Mouse (Mus musculus) intestine, embryonic 15.5 days (tissue): ENCODE measurements around the gene Ankrd65. TPM values are rescaled to one million over a fixed set of nuclear protein-coding genes. Genes with fewer than 3 reads are reported as not detected.
"Not testable (repeated sequence)": the region's sequence is repeated elsewhere in the genome, so short reads cannot be mapped to it uniquely, and the experiment has no call there.

Experiments used
- ATAC-seq: fragments of 200-750 bp; cut with Nextera tagmentation; 2 replicates; pipeline ENCODE4 v1.8.0; 2017; ENCODE audit warnings: moderate TSS enrichment, moderate library complexity
- H3K27ac ChIP-seq: fragments of 300-500 bp; sonication (generic); 2 replicates; pipeline ENCODE4 v1.5.1; 2015; ENCODE audit warnings: mild to moderate bottlenecking, inconsistent platforms
- H3K27me3 ChIP-seq: fragments of 300-500 bp; sonication (generic); replicated peaks from 2 replicates; pipeline ENCODE4 v1.6.1; 2015; ENCODE audit warnings: inconsistent platforms
- H3K36me3 ChIP-seq: fragments of 300-500 bp; sonication (generic); 2 replicates; pipeline ENCODE4 v1.6.1; 2015; ENCODE audit warnings: inconsistent platforms
- H3K4me1 ChIP-seq: fragments of 300-500 bp; sonication (generic); replicated peaks from 2 replicates; pipeline ENCODE4 v1.6.1; 2015; ENCODE audit warnings: inconsistent platforms
- H3K4me2 ChIP-seq: fragments of 300-500 bp; sonication (generic); replicated peaks from 2 replicates; pipeline ENCODE4 v1.6.1; 2015; ENCODE audit warnings: mild to moderate bottlenecking, inconsistent platforms
- H3K4me3 ChIP-seq: fragments of 300-500 bp; sonication (generic); replicated peaks from 2 replicates; pipeline ENCODE4 v1.5.1; 2015; ENCODE audit warnings: inconsistent platforms
- H3K9ac ChIP-seq: fragments of 300-500 bp; sonication (generic); 2 replicates; pipeline ENCODE4 v1.6.1; 2015; ENCODE audit warnings: inconsistent platforms
- H3K9me3 ChIP-seq: fragments of 300-500 bp; sonication (generic); 2 replicates; pipeline ENCODE4 v1.6.1; 2016; ENCODE audit warnings: inconsistent platforms
- WGBS: fragments of 180-500 bp; shearing (Covaris S2); methylation state at CpG from one replicate; pipeline ENCODE4 v1.1.7; 2015; 5-methylcytosine and 5-hydroxymethylcytosine counted together
- polyA plus RNA-seq: library from polyadenylated mRNA; unstranded; fragments of >200 nt; fragmentation: Nextera tagmentation; extraction: Ambion mirVana; gene quantifications from 2 replicates; pipeline ENCODE4 v1.2.1, GENCODE M21; 2015

Gene Ankrd65
- polyA plus RNA-seq, 1 experiment from 2014 or later, result not detected

- ATAC-seq, result no peak
- H3K4me2 ChIP-seq, result no peak overlapping the region
- 76% methylated on average over 2 of the region's 2 CpGs for WGBS
- no peaks in the 10 kb centered on the region for H3K9me3 ChIP-seq
- no peak overlapping the region for H3K27ac ChIP-seq
- peaks cover 35% of the 10 kb centered on the region; the same call in 1 of the 2 replicates for H3K4me1 ChIP-seq
- no peak overlapping the region for H3K4me3 ChIP-seq
- H3K27me3 ChIP-seq, result no peaks in the 10 kb centered on the region
- H3K9ac ChIP-seq, result no peak overlapping the region
- no peaks in the 10 kb centered on the region for H3K36me3 ChIP-seq
Observed at GRCm38 (mm10) chr4:155777816-155778215, 12.4 kb upstream of the Ankrd65 start.

GRCm38 (mm10) chr4:155779498-155779897, 10.7 kb upstream of the Ankrd65 start:
- H3K36me3 ChIP-seq, result no peaks in the 10 kb centered on the region
- H3K4me3 ChIP-seq, result no peak overlapping the region
- no peaks in the 10 kb centered on the region for H3K27me3 ChIP-seq
- no peak overlapping the region for H3K4me2 ChIP-seq
- H3K9me3 ChIP-seq, result no peaks in the 10 kb centered on the region
- no peak overlapping the region for H3K27ac ChIP-seq
- WGBS, result 82% methylated on average over 4 of the region's 4 CpGs
- no peak for ATAC-seq
- H3K9ac ChIP-seq, result no peak overlapping the region
- H3K4me1 ChIP-seq, result peaks cover 26% of the 10 kb centered on the region

GRCm38 (mm10) chr4:155780895-155781294, 9.3 kb upstream of the Ankrd65 start:
- Histone ChIP-seq H3K9me3 (no peaks in the 10 kb centered on the region), H3K4me1 (peaks cover 16% of the 10 kb centered on the region), H3K27ac (peak overlapping the region; percentile 62), H3K4me2 (no peak overlapping the region), H3K4me3 (no peak overlapping the region), H3K27me3 (no peaks in the 10 kb centered on the region), H3K36me3 (no peaks in the 10 kb centered on the region), H3K9ac (no peak overlapping the region)
- WGBS, result 24% methylated on average over 6 of the region's 6 CpGs
- ATAC-seq, result no peak

GRCm38 (mm10) chr4:155783486-155784080, 6.7 kb upstream of the Ankrd65 start:
- peak overlapping the region; percentile 60 for H3K4me3 ChIP-seq
- peak overlapping the region; percentile 90; the same call in 1 of the 2 replicates for H3K27ac ChIP-seq
- H3K4me1 ChIP-seq, result peaks cover 2% of the 10 kb centered on the region; the same call in 1 of the 2 replicates
- H3K9me3 ChIP-seq, result no peaks in the 10 kb centered on the region
- H3K36me3 ChIP-seq, result no peaks in the 10 kb centered on the region
- peak overlapping the region; percentile 74 for H3K9ac ChIP-seq
- H3K4me2 ChIP-seq, result peak overlapping the region; percentile 87
- ATAC-seq, result no peak
- H3K27me3 ChIP-seq, result no peaks in the 10 kb centered on the region
- 36% methylated on average over 16 of the region's 16 CpGs for WGBS

- Histone ChIP-seq H3K9ac (peak overlapping the region; percentile 74), H3K4me2 (peak overlapping the region; percentile 87), H3K4me3 (peak overlapping the region; percentile 60), H3K4me1 (peaks cover 2% of the 10 kb centered on the region; the same call in 1 of the 2 replicates), H3K27ac (peak overlapping the region; percentile 90), H3K36me3 (no peaks in the 10 kb centered on the region), H3K9me3 (no peaks in the 10 kb centered on the region), H3K27me3 (no peaks in the 10 kb centered on the region)
- ATAC-seq, result peak; percentile 94
- under 1% methylated on average over 52 of the region's 52 CpGs for WGBS
Observed at GRCm38 (mm10) chr4:155784081-155784701, 6.0 kb upstream of the Ankrd65 start.

GRCm38 (mm10) chr4:155785246-155785645, 5.0 kb upstream of the Ankrd65 start:
- Histone ChIP-seq H3K27me3 (no peaks in the 10 kb centered on the region), H3K36me3 (no peaks in the 10 kb centered on the region), H3K4me1 (peaks cover 2% of the 10 kb centered on the region; the same call in 1 of the 2 replicates), H3K9ac (no peak overlapping the region), H3K4me2 (no peak overlapping the region), H3K4me3 (no peak overlapping the region), H3K9me3 (no peaks in the 10 kb centered on the region), H3K27ac (no peak overlapping the region)
- no peak for ATAC-seq
- WGBS, result 87% methylated on average over 10 of the region's 10 CpGs

GRCm38 (mm10) chr4:155785819-155786218, 4.4 kb upstream of the Ankrd65 start, which contains the start of gene Tmem88b:
Gene Tmem88b, minus strand, starts transcription at chr4:155785874.
- 62% methylated on average over 5 of the region's 5 CpGs for WGBS

GRCm38 (mm10) chr4:155788300-155788699, 1.9 kb upstream of the Ankrd65 start:
- 76% methylated on average over 3 of the region's 3 CpGs for WGBS
- no peak overlapping the region for H3K4me3 ChIP-seq
- H3K27ac ChIP-seq, result no peak overlapping the region
- no peaks in the 10 kb centered on the region; the same call in 1 of the 2 replicates for H3K4me1 ChIP-seq
- no peaks in the 10 kb centered on the region for H3K9me3 ChIP-seq
- H3K9ac ChIP-seq, result no peak overlapping the region
- no peaks in the 10 kb centered on the region for H3K36me3 ChIP-seq
- no peaks in the 10 kb centered on the region for H3K27me3 ChIP-seq
- no peak for ATAC-seq
- H3K4me2 ChIP-seq, result no peak overlapping the region

More at GRCm38 (mm10) chr4:155785819-155786218, 4.4 kb upstream of the Ankrd65 start, which contains the start of gene Tmem88b:
- H3K4me2 ChIP-seq, result peak within 1 kb of the TSS; percentile 87
- no peaks in the 10 kb centered on the region for H3K9me3 ChIP-seq
- H3K4me1 ChIP-seq, result peaks cover 2% of the 10 kb centered on the region; the same call in 1 of the 2 replicates
- no peaks in the 10 kb centered on the region for H3K27me3 ChIP-seq
- peak within 1 kb of the TSS; percentile 60; the same call in 1 of the 2 replicates for H3K4me3 ChIP-seq
- H3K36me3 ChIP-seq, result no peaks in the 10 kb centered on the region
- no peak within 1 kb of the TSS for H3K27ac ChIP-seq
- no peak within 1 kb of the TSS for H3K9ac ChIP-seq
- no peak for ATAC-seq

GRCm38 (mm10) chr4:155788833-155789232, 1.4 kb upstream of the Ankrd65 start:
- not testable (repeated sequence) for H3K9me3 ChIP-seq, H3K27me3 ChIP-seq, H3K4me1 ChIP-seq, H3K36me3 ChIP-seq, H3K9ac ChIP-seq, H3K4me3 ChIP-seq, H3K27ac ChIP-seq, H3K4me2 ChIP-seq, ATAC-seq
- 77% methylated on average over 4 of the region's 4 CpGs for WGBS

GRCm38 (mm10) chr4:155790650-155791161, 467 bp downstream of the Ankrd65 start:
- H3K36me3 ChIP-seq, result no peaks in the 10 kb centered on the region
- H3K4me3 ChIP-seq, result no peak overlapping the region
- WGBS, result 55% methylated on average over 3 of the region's 3 CpGs
- H3K9me3 ChIP-seq, result no peaks in the 10 kb centered on the region
- ATAC-seq, result peak; percentile 68
- H3K27ac ChIP-seq, result no peak overlapping the region
- no peaks in the 10 kb centered on the region for H3K27me3 ChIP-seq
- H3K9ac ChIP-seq, result no peak overlapping the region
- no peak overlapping the region for H3K4me2 ChIP-seq
- no peaks in the 10 kb centered on the region for H3K4me1 ChIP-seq

- H3K4me2 ChIP-seq, result no peak overlapping the region
- H3K27ac ChIP-seq, result no peak overlapping the region
- H3K9me3 ChIP-seq, result no peaks in the 10 kb centered on the region
- H3K4me1 ChIP-seq, result no peaks in the 10 kb centered on the region
- H3K4me3 ChIP-seq, result no peak overlapping the region
- no peak overlapping the region for H3K9ac ChIP-seq
- H3K36me3 ChIP-seq, result no peaks in the 10 kb centered on the region
- peak; percentile 31; the same call in 1 of the 2 replicates for ATAC-seq
- 76% methylated on average over 24 of the region's 24 CpGs for WGBS
- H3K27me3 ChIP-seq, result no peaks in the 10 kb centered on the region
Observed at GRCm38 (mm10) chr4:155791240-155791933, 1.1 kb downstream of the Ankrd65 start.

GRCm38 (mm10) chr4:155793730-155794129, 3.5 kb downstream of the Ankrd65 start:
- Histone ChIP-seq H3K4me3 (no peak overlapping the region), H3K4me1 (no peaks in the 10 kb centered on the region), H3K4me2 (no peak overlapping the region), H3K9me3 (no peaks in the 10 kb centered on the region), H3K9ac (no peak overlapping the region), H3K36me3 (no peaks in the 10 kb centered on the region), H3K27me3 (no peaks in the 10 kb centered on the region), H3K27ac (no peak overlapping the region)
- no peak for ATAC-seq
- WGBS, result 57% methylated on average over 2 of the region's 2 CpGs
